Mouse (Mus musculus): ENCODE data around the gene Nek1.

GRCm38 (mm10) chr8:60947503-60947902 lies 45.5 kb upstream of the Nek1 start:
- TF ChIP-seq CTCF (IDR thresholded peaks at IDR 0.05; ENCODE audit: low read depth), result no peak
- TF ChIP-seq EP300 (IDR thresholded peaks at IDR 0.05; ENCODE audit: low read depth), result no peak
